Mouse (Mus musculus) bone marrow macrophage, adult 2 months (primary cell): Measurements from ENCODE around the gene Fam89a.

ENCODE experiments used
- CTCF ChIP-seq: IDR thresholded peaks from 2 replicates; pipeline ENCODE4 v1.5.1; 2012; ENCODE audit warnings: low read depth, mild to moderate bottlenecking, low read length, moderate library complexity
- POLR2A ChIP-seq: IDR thresholded peaks from 2 replicates; pipeline ENCODE4 v1.6.1; 2012; ENCODE audit warnings: mild to moderate bottlenecking, low read depth, low read length, borderline replicate concordance

GRCm38 (mm10) chr8:124792708-124793107 is 41.1 kb upstream of the Fam89a start, which contains the start of gene Trim67:
- TF ChIP-seq POLR2A (no peak), CTCF (no peak)
